Mouse (Mus musculus) cerebellum, postnatal 36 days (tissue): Measurements from ENCODE around the gene Dera.

ENCODE experiments used
- DNase-seq, 2 experiments: peaks; one replicate each; pipeline ENCODE4 v3.0.0; 2021 to 2022; ENCODE audit warnings: mixed read lengths in 2 of 2

The Dera gene

DNA sequence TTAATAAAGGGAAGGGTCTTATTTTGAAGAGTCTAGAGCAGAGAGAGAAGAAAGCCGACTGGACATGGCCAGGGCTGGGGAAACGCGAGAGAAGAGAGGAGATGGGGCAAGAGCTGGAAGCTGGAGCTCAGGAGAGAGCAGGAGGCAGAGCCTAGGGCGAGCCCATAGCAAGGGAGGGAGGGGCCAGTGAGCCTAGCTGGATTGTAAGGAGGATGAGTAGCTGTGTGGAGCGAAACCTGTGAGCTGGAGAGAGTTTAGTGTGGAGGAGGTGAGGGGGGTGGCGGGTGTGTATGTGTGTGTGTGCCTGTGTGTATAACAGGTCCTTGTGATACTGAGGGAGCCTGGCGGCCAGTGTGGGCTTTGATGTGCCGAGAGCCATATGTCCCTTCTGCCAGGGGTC, 5.3 kb downstream of the Dera start:
- DNase-seq: no peak

DNA sequence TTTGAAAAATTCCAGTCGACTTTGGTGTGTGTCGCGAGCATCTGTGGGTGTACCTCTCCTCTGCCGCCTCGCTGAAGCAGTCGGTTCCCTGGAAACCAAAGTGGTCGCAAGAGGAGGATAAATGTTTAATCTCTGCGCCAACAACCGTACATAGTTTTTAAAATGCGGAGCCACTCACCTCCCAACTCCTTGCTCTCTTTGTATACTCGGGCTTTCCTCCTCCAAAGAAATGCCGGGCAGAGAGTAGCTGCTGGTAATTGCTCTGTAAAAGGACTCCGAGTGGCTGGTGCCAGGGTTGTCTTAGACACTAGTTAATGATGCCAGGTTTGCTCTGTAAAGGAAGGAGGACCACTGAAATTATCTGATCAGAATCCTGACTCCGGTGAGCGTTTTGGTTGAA, 6.6 kb downstream of the Dera start:
- DNase-seq: no peak

DNA sequence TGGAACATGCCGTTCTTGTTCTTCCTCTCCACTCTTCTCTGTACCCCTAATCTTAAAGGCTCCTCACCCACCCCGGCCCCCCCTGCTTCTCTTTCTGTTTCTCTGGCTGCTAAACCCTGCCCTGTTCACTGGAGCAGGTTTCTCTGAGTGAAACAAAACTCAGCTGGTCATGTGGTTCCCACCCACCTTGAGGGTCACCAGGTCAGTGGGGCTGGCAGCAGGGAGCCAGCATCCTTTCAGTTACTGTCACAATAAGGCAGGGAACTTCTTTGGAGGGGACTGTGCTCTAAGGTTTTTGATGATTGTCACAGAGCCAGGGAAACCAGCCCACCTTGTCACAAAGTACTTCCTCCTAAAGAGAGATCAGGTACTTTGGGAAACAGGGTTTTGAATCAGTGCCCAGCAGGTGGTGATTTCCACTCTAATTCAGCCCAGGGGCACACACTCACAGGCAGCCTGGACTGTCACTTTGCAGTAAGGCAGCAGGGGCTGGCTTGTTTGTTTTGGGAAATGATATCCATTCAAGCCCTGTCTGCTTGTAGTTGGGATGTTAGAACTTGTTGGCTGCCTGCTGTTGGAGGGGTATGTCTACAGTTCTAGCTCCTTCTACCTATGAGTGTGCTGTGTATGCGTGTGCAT, 10.3 kb downstream of the Dera start:
- no peak for DNase-seq

DNA sequence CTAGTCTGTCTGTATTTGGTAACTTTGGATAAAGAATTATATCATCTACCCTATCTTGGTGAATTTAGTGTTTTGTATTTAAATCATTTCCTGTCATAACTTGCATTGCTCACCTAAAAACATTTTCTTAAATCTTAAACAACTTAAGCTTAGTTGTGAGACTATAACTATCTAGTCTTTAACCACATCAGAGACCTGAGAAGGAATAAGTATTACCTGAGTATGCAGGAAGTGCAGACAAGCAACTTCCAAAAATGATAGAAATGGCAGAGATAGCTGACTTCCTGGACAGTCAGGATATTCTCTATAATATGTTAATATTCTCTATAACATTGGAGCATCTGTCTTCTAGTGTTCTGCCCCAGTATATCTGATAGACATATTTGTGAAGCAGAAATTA, 11.8 kb downstream of the Dera start:
- DNase-seq: no peak

DNA sequence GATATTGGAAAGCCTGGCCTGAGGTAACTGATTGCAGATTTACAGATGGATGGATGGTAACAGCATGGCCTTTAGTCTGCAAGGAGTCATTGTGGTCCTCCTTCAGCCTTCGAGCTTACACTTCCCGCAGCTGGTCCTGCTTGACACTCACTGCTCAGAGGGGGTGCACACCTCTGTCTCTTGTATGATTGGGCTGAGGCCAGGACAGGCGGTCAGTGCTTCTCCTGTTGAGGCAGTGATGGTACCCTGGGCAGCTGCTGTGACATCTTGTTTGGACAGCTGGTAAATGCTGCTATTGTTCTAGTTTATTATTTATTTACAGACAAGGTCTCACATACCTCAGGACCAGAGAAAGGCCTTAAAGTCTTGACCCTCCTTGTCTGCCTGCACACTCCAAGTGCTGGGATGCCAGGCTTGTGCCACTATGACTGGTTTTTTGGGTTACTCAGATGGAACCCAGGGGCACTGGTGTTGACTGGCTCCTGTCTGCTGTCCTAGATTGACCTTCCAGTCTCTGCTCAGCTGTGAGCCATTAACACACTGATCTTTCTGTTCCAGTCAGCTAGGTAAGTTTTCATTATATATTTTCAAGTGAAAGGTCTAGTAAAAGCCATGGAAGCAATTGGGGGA, 17.4 kb downstream of the Dera start:
- no peak for DNase-seq

DNA sequence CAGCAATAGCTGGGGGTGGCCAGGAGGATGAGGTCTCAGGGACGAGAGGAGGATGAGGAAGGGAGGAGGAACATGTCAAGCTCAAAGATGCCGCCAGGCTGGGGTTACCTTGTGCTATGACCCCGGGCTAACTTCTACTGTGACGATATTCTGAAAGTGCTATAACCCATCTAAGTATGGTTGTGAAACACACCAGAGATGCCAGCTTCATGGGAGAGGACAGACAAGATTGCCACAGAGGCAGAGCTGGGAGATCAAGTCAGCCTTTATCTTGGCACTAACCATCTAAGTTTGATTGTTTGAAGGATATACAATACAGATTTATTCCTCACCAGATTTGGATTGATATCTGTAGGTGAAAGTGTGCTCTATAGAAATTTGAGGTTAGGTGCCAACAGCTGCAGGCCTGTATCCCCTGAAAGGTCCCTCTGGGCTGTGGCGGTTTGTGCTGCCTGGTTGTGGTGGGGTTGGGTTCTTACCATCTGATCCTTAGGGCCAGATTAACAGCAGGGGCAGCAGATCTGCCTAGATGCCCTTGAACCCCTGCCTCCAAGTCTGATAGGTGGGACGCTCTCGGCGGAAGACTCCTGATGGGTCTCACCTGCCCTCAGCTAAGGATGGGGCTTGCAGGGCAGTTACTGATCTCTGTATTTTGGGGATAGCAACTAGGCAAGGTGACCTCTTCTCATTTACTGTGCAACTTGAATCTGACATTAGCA, 18.7 kb downstream of the Dera start:
- no peak for DNase-seq

DNA sequence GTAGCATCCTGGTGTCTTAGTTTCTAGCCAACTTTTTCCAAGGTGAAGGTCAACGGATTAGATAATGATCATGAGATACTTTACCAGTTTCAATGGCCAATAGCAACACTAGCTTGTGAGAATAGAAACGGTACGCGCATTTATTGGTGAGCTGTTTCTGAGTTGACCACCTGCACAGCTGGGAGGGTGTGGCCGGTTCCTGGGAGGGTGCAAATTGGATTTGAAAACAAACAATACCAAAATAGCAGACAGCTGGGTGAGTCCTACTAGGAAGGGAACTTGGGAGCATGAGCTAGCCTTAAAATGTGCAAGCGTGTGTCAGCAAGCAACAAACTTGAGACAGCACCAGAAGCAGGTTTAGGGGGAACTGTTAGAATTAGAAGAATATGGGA, 19.3 kb downstream of the Dera start:
- DNase-seq: no peak

DNA sequence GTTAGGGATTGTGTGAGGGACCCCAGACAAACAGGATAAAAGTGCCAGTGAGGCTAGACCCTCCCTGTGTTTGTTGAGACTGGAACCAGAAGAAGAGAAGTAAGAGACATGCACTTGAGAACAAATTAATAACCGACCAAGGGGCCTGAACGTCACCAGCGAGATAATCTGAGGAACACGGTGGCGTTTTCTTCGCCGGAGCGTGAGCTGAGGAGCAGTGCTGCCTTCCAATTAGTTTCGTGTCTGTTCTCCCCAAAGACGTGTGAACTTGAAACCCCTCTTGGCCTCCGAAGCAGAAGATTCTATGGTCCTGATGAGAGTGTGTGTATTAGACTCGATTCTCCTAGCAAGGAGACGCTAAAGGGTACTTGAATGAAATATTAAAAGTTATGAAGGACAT, 19.8 kb downstream of the Dera start:
- DNase-seq: no peak

DNA sequence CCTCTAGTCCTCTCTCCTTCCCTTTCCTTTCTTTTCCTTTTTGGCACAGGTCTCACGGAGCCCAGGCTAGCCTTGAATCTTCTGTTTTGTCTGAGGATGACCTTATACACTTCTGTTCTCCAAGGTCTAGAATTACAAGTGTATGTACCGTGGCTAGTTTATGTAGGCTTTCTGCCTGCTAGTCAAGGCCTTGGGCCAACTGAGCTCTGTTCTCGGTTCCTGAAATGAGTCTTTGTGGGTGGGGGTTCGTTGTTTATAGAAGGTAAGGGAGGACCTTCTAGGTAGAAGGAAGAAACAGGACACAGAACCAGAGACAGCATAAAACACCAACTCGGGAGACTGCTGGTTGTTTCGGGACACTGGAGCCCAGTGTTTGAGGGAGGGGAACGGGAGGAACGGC, 20.8 kb downstream of the Dera start:
- DNase-seq: no peak

DNA sequence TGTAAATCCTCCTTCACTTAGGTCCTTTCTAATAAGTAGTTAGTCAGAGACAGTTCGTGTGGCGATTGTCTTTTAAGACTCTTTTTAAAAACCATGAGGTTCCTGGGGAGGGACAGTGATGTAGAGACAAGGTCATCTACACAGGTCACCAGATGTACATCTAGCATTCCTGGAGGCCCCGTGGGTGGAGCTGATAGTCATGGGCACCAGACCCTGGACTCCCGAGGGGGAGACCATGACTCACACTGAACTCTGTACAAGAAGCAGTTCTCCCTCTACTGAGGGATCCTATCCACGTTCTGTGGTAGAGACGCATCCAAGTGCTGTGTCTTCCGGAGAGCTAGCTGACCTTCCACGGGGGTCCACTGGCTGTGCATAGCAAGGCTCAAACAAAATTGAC, 22.6 kb downstream of the Dera start:
- DNase-seq: no peak

DNA sequence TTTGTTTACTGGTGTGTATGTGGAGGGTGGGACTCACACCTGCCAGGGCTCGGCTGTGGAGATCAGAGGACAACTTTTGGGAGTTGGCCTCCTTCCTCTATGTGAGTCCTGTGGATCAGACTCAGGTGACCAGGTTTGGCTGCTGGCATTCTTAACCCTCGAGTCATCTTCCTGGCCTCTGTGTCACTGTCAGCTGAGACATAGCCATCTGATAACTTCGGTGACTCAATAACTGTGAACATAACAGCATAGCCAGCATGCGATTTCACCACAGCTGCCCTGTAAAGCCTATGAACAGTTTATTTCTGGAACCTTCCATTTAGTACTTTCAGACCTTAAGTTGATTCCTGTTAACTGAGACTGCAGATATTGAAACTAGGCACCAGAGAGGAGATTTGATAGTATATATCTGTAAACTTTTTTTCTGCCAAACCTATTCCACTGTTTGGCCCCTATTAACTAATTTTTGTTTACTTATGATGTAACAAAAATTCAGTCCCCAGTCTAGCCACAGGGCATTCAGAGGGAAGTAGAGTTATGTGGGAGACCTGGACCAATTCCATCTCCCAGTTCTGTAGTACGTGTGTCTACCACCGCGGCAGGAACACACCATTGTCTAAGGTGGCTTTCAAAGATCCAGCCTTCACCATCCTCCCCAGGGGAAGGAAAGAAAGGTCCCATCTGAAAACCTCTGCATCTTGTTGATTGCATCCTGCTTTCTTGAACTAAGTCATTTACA, 29.7 kb downstream of the Dera start:
- no peak for DNase-seq

DNA sequence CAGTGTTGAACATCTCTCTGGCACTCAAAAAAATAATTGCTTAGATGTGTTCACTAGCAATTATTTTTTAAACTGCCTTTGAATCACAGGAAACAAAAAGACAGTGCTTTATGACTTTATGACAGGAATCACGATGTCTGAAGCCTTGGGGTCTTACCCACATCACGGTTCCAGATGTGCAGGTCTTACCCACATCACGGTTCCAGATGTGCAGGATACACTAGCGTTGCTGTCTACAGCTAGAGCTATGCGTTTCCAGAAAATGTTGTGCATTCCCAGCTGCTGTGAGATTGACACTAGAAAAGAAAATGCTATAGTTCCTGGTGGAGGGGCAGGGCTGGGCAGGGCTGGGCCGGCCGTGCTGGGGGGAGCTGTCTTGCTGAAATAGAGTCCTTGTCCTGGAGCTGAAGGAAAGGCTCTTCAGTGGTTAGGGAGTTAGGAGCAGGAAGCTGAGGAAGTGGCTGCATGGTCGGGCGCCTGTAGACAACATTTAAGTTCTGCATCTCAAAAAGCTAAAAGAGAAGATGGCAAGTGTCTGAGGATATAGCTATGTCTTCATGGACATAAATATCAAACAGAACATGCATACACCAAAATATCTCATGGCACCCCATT, 34.7 kb downstream of the Dera start:
- DNase-seq: no peak

DNA sequence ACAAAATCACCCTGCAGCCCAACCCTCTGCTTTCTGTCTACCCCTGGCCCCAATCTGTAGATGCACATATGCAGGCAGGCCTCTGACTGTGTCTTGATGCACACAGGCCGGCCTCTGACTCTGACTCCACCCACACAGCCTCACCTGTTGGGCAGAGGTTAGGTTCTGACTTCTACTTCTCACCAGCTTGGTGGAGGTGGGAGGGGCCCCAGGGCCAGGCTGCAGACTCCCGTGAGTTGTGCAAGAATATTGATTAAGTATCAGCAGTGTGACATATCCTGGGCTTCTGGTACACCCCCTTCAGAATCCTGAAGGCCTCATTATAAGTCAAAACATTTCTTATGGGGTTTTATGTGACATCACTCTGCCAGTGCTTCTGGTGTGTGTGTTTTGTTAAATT, 35.3 kb downstream of the Dera start:
- no peak for DNase-seq

DNA sequence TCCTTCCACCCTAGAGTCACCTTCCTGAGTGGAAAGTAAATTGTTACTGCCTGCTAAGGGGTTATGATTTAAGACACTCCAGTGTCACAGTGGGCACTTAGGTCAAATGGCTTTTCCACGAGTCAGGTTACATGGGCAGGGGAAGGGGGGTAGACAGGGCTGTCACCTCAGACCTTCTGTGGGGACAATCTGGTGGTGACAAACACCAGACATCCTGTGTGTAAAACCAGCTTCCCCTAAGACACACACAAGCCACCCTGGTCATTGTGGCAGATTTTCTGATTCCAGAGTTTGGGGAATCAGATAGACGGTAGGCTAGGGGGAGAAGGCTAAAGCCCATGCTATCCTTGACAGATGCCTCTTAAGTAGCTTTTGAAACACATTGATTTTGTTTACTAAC, 41.1 kb downstream of the Dera start:
- no peak for DNase-seq

DNA sequence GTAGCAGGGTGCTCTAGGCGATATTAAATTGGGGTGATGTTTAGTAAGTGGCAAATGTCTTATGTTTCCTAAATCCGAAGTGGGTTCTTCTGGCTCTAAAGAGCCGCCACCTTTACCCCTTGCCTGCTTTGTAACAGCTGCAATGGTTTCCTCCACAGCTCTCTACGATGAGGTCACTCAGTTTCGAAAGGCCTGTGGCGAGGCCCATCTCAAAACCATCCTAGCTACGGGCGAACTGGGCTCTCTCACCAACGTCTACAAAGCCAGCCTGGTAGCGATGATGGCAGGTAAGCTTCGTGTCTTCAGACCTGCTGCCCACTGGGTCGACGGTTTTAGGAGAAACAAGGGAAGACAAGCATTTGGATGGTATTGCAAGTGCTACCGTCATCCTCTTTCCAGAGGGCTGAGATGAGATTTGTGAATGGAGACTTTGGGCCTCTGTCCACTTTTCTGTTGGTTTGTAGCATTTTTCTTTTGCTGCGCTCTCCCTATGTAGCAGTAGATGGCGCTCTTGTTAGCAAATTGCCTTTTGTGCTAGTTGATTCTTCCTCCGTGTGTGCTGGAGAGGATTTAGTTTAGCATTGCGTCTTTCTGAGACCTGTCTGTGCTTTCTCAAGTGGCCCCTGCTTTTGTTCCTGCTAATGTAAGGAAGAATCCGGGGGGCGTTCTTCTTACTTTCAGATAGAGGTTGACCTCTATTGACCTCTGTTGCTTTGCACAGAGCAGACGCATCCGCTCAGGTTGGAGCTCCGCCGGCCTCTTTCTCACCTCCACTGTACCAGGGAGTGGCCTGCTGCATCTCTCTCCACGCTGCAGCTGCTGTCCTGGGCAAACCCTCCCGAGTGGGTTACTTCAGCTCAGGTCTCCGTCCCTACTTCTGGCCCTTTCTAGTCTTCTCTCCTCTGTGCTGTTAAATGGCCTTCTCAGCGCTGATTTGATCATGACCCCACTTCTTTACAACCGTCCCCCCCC, 42.5 kb downstream of the Dera start:
- no peak for DNase-seq

DNA sequence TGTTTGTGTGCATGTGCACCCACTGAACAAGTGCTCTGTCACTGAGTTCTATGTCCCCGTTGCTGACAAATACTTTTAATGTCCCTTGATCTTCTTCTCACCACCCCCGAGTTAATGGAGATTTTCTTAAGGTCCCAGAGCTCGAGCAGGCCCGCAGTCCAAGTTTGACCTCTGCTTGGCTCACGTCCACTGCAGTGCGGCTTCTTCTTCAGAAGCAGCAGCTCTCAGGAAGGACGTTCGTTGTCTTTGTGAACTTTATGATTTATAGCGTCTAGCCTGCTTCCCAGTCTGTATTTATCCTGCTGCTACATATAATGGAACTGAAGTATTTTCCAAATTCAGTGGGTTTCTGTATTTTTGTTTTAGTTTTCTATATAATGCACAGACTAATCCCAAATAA, 44.9 kb downstream of the Dera start:
- DNase-seq: no peak

DNA sequence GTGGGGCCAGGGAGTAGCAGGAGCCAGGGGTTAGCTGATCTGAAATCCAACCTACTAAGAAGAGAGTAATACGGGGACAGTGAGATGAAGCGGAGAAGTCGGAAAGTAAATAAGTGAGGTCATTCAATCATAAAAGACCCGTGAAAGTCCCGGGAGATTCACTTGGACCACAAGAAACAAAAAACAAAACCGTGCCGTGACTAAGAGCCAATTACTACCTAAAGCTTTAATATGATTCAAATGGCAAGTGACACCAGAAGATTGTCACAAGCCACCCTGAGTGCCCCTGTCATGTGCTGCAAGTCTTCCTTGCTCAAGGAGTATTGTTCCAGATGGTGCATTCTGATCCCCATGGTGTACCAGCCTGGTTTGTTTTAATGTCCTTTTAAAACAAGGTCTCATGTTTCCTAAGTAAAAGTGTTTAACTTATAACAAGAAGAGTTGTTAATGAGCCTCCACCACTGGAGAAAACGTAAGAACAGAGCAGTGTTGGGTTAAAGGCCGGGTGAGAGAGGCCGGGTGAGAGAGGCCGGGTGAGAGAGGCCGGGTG, 49.2 kb downstream of the Dera start:
- DNase-seq: no peak

DNA sequence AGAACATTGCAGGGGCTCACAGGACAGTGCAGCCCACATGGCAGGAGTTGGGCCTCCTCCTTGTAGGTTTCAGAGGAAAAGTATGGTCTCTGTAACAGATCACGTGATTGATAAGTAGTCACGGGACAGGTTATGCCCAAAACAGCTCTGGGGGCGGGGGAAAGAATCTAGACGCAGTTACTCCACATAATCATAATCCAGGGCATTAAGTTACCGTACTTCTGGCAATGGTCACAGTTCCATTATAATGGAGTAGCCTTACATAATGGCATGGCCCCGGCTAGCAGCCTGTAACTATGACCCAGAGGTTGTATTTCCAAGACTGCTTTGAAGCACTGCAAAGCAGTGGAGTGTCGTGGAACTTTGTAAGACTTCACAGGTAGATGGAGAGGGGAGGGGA, 49.8 kb downstream of the Dera start:
- no peak for DNase-seq

DNA sequence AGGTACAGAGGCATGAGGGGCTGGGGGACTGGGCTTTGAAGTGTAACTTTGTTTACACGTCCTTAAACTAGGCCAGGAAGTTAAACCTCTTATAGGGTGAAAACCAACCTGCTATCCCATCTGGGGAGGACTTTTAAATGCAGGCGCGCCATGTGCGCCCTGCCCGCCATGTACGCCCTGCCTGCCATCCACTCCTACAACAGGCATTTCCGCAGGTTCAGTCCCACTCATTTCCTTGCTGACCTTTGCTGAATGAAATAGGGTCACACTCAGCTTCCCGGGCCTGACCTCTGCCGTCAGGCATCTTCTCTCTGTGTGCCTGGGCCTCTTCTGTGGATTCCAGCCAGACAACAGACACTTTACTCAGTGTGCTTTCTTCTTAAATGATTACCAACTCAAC, 50.3 kb downstream of the Dera start:
- no peak for DNase-seq

DNA sequence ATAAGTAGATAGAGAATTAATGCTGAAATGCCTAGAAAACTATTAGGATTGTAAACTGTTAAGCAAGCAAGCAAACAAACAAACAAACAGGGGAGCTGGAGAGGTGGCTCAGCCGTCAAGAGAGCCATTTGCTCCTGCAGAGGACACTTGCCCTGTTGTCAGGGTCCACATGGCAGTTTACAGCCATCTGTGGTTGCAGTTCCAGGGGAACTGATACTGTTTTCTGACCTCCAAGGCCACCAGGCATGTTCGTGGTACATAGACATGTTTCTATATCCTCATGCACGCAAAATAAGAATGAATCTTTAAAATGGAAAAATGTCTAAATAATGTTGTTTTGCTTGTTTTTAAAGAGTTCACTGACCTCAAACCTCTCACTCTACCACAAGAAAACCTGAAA, 52.0 kb downstream of the Dera start:
- DNase-seq: no peak

DNA sequence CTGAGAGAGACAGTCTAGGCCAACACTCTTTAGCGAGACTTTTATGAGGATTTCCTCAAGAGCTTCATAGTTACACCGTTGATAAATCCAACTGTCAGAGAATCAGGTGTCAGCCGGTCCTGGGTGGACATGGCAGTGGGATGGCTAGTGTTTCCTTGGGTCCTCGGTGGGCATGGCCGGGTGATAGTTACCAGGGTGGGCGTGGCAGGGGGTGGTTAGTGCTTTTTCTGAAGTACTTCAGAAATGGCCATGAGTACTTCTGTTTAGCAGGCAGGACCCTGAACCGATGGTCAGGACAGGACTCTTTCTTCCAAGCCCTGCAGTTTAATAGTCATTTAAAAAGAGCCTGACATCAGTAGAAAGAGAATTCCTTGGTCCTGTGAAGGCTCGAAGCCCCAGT, 52.5 kb downstream of the Dera start:
- no peak for DNase-seq

DNA sequence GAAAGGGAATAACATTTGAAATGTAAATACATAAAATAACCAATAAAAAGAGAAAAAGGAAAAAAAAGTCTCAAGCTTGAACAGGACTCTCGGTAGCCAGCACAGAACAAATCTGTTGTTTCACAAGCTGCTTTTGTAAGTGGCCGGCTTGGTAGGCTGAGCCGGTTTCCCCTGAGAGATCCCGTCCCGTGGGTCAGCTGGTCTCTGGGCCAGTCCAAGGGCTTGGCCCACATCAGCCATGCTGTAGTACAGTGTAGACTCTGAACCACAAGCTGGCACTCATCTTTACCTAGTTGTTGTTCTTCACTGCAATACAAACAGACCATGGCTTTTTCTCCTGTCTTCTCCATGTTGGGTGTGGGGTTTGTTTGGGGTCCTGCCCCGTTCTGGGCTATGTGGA, 53.0 kb downstream of the Dera start:
- no peak for DNase-seq
